In genomic region chr10:117905666-117906266, GRCm38 (mm10) we compare ENCODE assay signal across 9 mouse cellular contexts. TPM values are rescaled to one million over a fixed set of nuclear protein-coding genes. Genes with fewer than 3 reads are reported as not detected.
A peak's percentile ranks its signal among the peaks of the same experiment; 100 is the strongest.
DNase-seq lines count a peak whose midpoint lies in the region; ATAC-seq and TF ChIP-seq lines count a peak whose summit lies in the region.
"Had no signal": no experiment of that assay in that cellular context is flagged by ENCODE, and none has a peak within 500 bp of the region (broad histone marks: within the 10 kb centered on the region; RNA-seq: fewer than 3 reads in every experiment).

No protein-coding gene starts in this region.

- no peak for TF ChIP-seq CTCF in heart, adult 2 months (IDR thresholded peaks at IDR 0.05)
- no peak for TF ChIP-seq CTCF in intestine, postnatal 0 days (IDR thresholded peaks at IDR 0.05; ENCODE audit: low read depth)

- H3K27me3 ChIP-seq in heart, adult 2 months (ENCODE audit: control insufficient read depth, insufficient read depth, low read length), result no peaks in the 10 kb centered on the region
- H3K27me3 ChIP-seq in intestine, postnatal 0 days (replicated peaks; ENCODE audit: control insufficient read depth, insufficient read depth, low read length), result no peaks in the 10 kb centered on the region
- peaks cover 4% of the 10 kb centered on the region; the same call in 1 of the 2 replicates for H3K27me3 ChIP-seq in midbrain, embryonic 13.5 days
- no peaks in the 10 kb centered on the region for H3K27me3 ChIP-seq in stomach, embryonic 14.5 days (ENCODE audit: control insufficient read depth, insufficient read depth, low read length)
- H3K27me3 ChIP-seq: CH12.LX had no signal

- no peaks in the 10 kb centered on the region for H3K79me2 ChIP-seq in heart, adult 2 months (replicated peaks; ENCODE audit: control insufficient read depth, insufficient read depth, low read length)

- TF ChIP-seq EP300 in heart, adult 2 months (IDR thresholded peaks at IDR 0.05; ENCODE audit: insufficient read depth, low read depth, low read length), result peak; percentile 44; the same call in 1 of the 2 replicates

- peak; percentile 48 to 57 for DNase-seq in cerebellum, postnatal 10 days
- no peak for DNase-seq in cerebellum, adult 11-12 months
- peak; percentile 48 for DNase-seq in embryo, embryonic 11 days
- peak; percentile 60 to 66 for DNase-seq in heart, adult 2 months
- DNase-seq in liver, result peak; percentile 33

- H3K4me3 ChIP-seq in heart, adult 2 months, result peak overlapping the region; percentile 52
- peak overlapping the region; percentile 30 for H3K4me3 ChIP-seq in intestine, postnatal 0 days (ENCODE audit: low read depth, low read length)
- peak overlapping the region; percentile 39 for H3K4me3 ChIP-seq in midbrain, embryonic 13.5 days (replicated peaks)
- peak overlapping the region; percentile 18 for H3K4me3 ChIP-seq in stomach, embryonic 14.5 days (ENCODE audit: low read depth, low read length)

- 4% methylated on average over 27 of the region's 27 CpGs for WGBS in heart, adult 2 months
- WGBS in intestine, postnatal 0 days, result 21% methylated on average over 27 of the region's 27 CpGs
- 20% methylated on average over 27 of the region's 27 CpGs for WGBS in midbrain, embryonic 13.5 days
- 5% methylated on average over 27 of the region's 27 CpGs for WGBS in stomach, embryonic 14.5 days

- H3K9ac ChIP-seq in heart, adult 2 months (ENCODE audit: low read depth, low read length), result peak overlapping the region; percentile 77
- H3K9ac ChIP-seq in intestine, postnatal 0 days (ENCODE audit: low read depth, low read length), result 0 out of 2 replicates have a peak overlapping the region, but pooled peaks have one; percentile 22
- peak overlapping the region; percentile 36; the same call in 1 of the 2 replicates for H3K9ac ChIP-seq in midbrain, embryonic 13.5 days (replicated peaks)
- 0 out of 2 replicates have a peak overlapping the region, but pooled peaks have one; percentile 48 for H3K9ac ChIP-seq in stomach, embryonic 14.5 days (replicated peaks; ENCODE audit: low read depth, low read length)

- H3K4me1 ChIP-seq in heart, adult 2 months (ENCODE audit: control insufficient read depth, insufficient read depth, low read length), result no peaks in the 10 kb centered on the region; the same call in 1 of the 2 replicates
- no peaks in the 10 kb centered on the region for H3K4me1 ChIP-seq in intestine, postnatal 0 days (replicated peaks; ENCODE audit: control insufficient read depth, insufficient read depth, low read length)
- H3K4me1 ChIP-seq in midbrain, embryonic 13.5 days (replicated peaks), result 0 out of 2 replicates have a peak, but pooled peaks cover 11% of the 10 kb centered on the region
- H3K4me1 ChIP-seq in stomach, embryonic 14.5 days (ENCODE audit: control insufficient read depth, insufficient read depth, low read length), result no peaks in the 10 kb centered on the region

- peak; percentile 77 for TF ChIP-seq POLR2A in heart, adult 2 months (IDR thresholded peaks at IDR 0.05; ENCODE audit: insufficient read depth, low read depth, low read length)

- peak overlapping the region; percentile 60 for H3K4me2 ChIP-seq in intestine, postnatal 0 days (replicated peaks; ENCODE audit: low read depth)
- peak overlapping the region; percentile 60 for H3K4me2 ChIP-seq in midbrain, embryonic 13.5 days (replicated peaks)
- H3K4me2 ChIP-seq in stomach, embryonic 14.5 days (replicated peaks; ENCODE audit: low read depth, low read length), result peak overlapping the region; percentile 49

- 0 out of 2 replicates have a peak, but pooled peaks cover 3% of the 10 kb centered on the region for H3K36me3 ChIP-seq in heart, adult 2 months (ENCODE audit: control insufficient read depth, insufficient read depth, low read length)
- no peaks in the 10 kb centered on the region for H3K36me3 ChIP-seq in intestine, postnatal 0 days (ENCODE audit: control insufficient read depth, insufficient read depth)
- H3K36me3 ChIP-seq in midbrain, embryonic 13.5 days, result no peaks in the 10 kb centered on the region
- H3K36me3 ChIP-seq in stomach, embryonic 14.5 days (ENCODE audit: control insufficient read depth, insufficient read depth, low read length), result no peaks in the 10 kb centered on the region

- ATAC-seq in intestine, postnatal 0 days, result 0 out of 2 replicates have a peak, but pooled peaks have one; percentile 16
- no peak for ATAC-seq in midbrain, embryonic 13.5 days
- peak; percentile 73; the same call in 1 of the 2 replicates for ATAC-seq in stomach, embryonic 14.5 days (ENCODE audit: insufficient number of reproducible peaks, insufficient read depth, low FRiP score, low read depth)

- no peaks in the 10 kb centered on the region for H3K9me3 ChIP-seq in intestine, postnatal 0 days (ENCODE audit: control insufficient read depth)
- no peaks in the 10 kb centered on the region for H3K9me3 ChIP-seq in midbrain, embryonic 13.5 days
- no peaks in the 10 kb centered on the region for H3K9me3 ChIP-seq in stomach, embryonic 14.5 days (ENCODE audit: control insufficient read depth, low read depth, low read length)

- intact Hi-C loops in heart, adult 2 months (cut with DNase I), result loop anchor here (5.0 kb wide), 1 partner anchor 197 kb away; no protein-coding TSS in a partner anchor

- H3K27ac ChIP-seq in heart, adult 2 months, result peak overlapping the region; percentile 88
- peak overlapping the region; percentile 16; the same call in 1 of the 2 replicates for H3K27ac ChIP-seq in intestine, postnatal 0 days (ENCODE audit: low read depth, low read length)
- H3K27ac ChIP-seq in midbrain, embryonic 13.5 days, result no peak overlapping the region
- peak overlapping the region; percentile 89 for H3K27ac ChIP-seq in stomach, embryonic 14.5 days (ENCODE audit: low read length)

RNA-seq across cellular contexts. Expression of gene Rap1b, which starts 59.9 kb away (rescaled TPM):
- total RNA-seq in heart, adult 2 months (2021), result 10 to 100 TPM; 48.0 to 53.4 TPM
- polyA plus RNA-seq in heart, adult 2 months (2012; rRNA removed), result 23.4 and 47.4 TPM in 2 replicates
- polyA plus RNA-seq in intestine, postnatal 0 days (2015; fragmentation: Nextera tagmentation; extraction: Ambion mirVana), result 132 and 134 TPM in 2 replicates
- 140 and 146 TPM in 2 replicates for polyA plus RNA-seq in midbrain, embryonic 13.5 days (2015; fragmentation: Nextera tagmentation; extraction: Ambion mirVana)
- polyA plus RNA-seq in stomach, embryonic 14.5 days (2014; fragmentation: Nextera tagmentation; extraction: Ambion mirVana), result 178 and 194 TPM in 2 replicates

Comparison
In these comparisons a context has a peak if more than half of its experiments do, and no peak if none do; other contexts are left out.
1. H3K9ac ChIP-seq: peak in every context shown above with its lines; median percentile 77 in heart, adult 2 months; 48 in stomach, embryonic 14.5 days; 36 in midbrain, embryonic 13.5 days; 22 in intestine, postnatal 0 days.